Mouse (Mus musculus): ENCODE measurements at regions not wholly inside any gene's neighbourhood (a gene's known extent, or its start where the extent isn't known, plus 50 kb on each side); places are given as distances from the start of the nearest gene placed in this dataset.

GRCm38 (mm10) chr2:118039819-118040206 is 71.9 kb upstream of the Thbs1 start:
- TF ChIP-seq CTCF (IDR thresholded peaks at IDR 0.05; ENCODE audit: low read depth) (no peak), EP300 (optimal IDR thresholded peaks at IDR 0.05) (no peak)

Measured in stomach, postnatal 0 days (tissue).